Mouse (Mus musculus) E14TG2a.4 (cell line): ENCODE results near the gene Plagl1.

Source experiments
- CTCF ChIP-seq: conservative IDR thresholded peaks from 2 replicates; pipeline ENCODE4 v1.5.1; 2014; ENCODE audit warnings: low read length
- NANOG ChIP-seq: IDR thresholded peaks from 2 replicates; pipeline ENCODE4 v1.6.1; 2014; ENCODE audit warnings: borderline replicate concordance, low read length, mixed read lengths
- POU5F1 ChIP-seq: IDR thresholded peaks from 2 replicates; pipeline ENCODE4 v1.6.1; 2014; ENCODE audit warnings: low read length, borderline replicate concordance

GRCm38 (mm10) chr10:13035270-13035669, 25.0 kb upstream of the Plagl1 start:
- TF ChIP-seq CTCF (no peak), NANOG (no peak), POU5F1 (no peak)
